Mouse (Mus musculus) E14TG2a.4 (cell line): Measurements from ENCODE around the gene Zdhhc11.

ENCODE experiments used
- CTCF ChIP-seq: conservative IDR thresholded peaks from 2 replicates; pipeline ENCODE4 v1.5.1; 2014; ENCODE audit warnings: low read length
- NANOG ChIP-seq: IDR thresholded peaks from 2 replicates; pipeline ENCODE4 v1.6.1; 2014; ENCODE audit warnings: borderline replicate concordance, low read length, mixed read lengths
- POU5F1 ChIP-seq: IDR thresholded peaks from 2 replicates; pipeline ENCODE4 v1.6.1; 2014; ENCODE audit warnings: low read length, borderline replicate concordance

DNA sequence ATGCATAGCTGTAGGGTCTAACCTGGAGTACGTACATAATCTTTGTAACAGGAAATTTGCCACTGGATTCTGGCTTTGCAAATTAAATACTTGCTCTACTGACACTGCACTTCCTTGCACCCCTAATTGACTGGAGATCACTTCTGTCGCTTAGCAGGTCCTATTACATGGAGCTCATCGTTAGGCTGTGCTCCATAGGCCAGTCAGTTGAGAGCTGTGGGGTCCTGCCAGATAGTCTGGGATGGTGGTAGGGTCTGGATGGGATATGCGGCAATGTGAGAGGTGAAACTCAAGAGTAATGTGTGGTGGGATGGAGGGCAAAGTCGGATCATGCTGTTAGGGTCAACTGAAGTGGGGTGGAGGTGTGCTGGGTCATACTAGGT, 26.7 kb upstream of the Zdhhc11 start:
- no peak for TF ChIP-seq CTCF
- TF ChIP-seq NANOG = no peak
- no peak for TF ChIP-seq POU5F1
